14 mouse cellular contexts compared by ENCODE assay signal in the genomic region with DNA sequence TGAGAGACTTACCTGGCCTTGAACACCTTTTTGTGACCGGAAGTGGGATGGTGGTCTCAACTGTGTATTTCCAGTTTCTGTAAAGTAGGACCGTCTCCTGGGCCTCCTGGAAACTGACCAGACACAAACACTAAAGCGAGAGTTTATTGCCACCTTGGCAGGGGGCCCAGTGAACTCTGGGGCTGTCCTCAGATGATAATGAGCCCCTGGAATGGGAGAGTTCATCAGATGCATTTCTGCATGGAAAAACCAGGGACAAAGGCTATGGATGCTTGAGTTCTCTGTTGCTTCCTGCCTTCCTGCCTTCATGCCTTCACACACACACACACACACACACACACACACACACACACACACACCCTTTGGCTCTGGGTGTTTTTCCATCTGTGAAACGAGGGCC. TPM values are rescaled to one million over a fixed set of nuclear protein-coding genes. Genes with fewer than 3 reads are reported as not detected.
DNase-seq lines count a peak whose midpoint lies in the region; ATAC-seq and TF ChIP-seq lines count a peak whose summit lies in the region.
"Had no signal": no experiment of that assay in that cellular context is flagged by ENCODE, and none has a peak within 500 bp of the region (broad histone marks: within the 10 kb centered on the region; RNA-seq: fewer than 3 reads in every experiment).

No protein-coding gene starts in this region.

- peak; percentile 30 for DNase-seq in adrenal gland, adult 2 months
- no peak for DNase-seq in adrenal gland, adult 8-10 months
- DNase-seq in kidney, adult 2 months: peak; percentile 56
- DNase-seq in kidney, postnatal 25 days: peak; percentile 70 to 78
- DNase-seq in urinary bladder, adult 2 months (ENCODE audit: low spot score): no peak
- DNase-seq: cerebellum, adult 11 months; heart, postnatal 10 days; lung, postnatal 36 days had no signal

- no peaks in the 10 kb centered on the region for H3K27me3 ChIP-seq in kidney, adult 2 months (replicated peaks; ENCODE audit: control insufficient read depth, insufficient read depth, low read length)
- peaks cover 17% of the 10 kb centered on the region for H3K27me3 ChIP-seq in kidney, embryonic 14.5 days (ENCODE audit: control insufficient read depth, insufficient read depth, low read length)
- 0 out of 2 replicates have a peak, but pooled peaks cover 6% of the 10 kb centered on the region for H3K27me3 ChIP-seq in forebrain, embryonic 13.5 days

- no peak overlapping the region for H3K4me3 ChIP-seq in kidney, adult 2 months (ENCODE audit: insufficient read depth, low read depth, low read length)
- no peak overlapping the region for H3K4me3 ChIP-seq in kidney, embryonic 14.5 days (ENCODE audit: low read length)
- H3K4me3 ChIP-seq in forebrain, embryonic 13.5 days: no peak overlapping the region
- H3K4me3 ChIP-seq: left cerebral cortex, adult 2 months; limb, embryonic 15.5 days had no signal

- ATAC-seq in kidney, embryonic 14.5 days (ENCODE audit: low FRiP score, low TSS enrichment): no peak
- no peak for ATAC-seq in forebrain, embryonic 13.5 days
- ATAC-seq in megakaryocyte progenitor cell, adult 5-6 weeks (replicated peaks; ENCODE audit: poor library complexity): no peak

- peaks cover 12% of the 10 kb centered on the region for H3K4me1 ChIP-seq in kidney, adult 2 months (ENCODE audit: control insufficient read depth, insufficient read depth, low read length)
- H3K4me1 ChIP-seq in kidney, embryonic 14.5 days (ENCODE audit: control insufficient read depth, insufficient read depth, low read length): peaks cover 4% of the 10 kb centered on the region
- H3K4me1 ChIP-seq in forebrain, embryonic 13.5 days: peaks cover 43% of the 10 kb centered on the region

- H3K36me3 ChIP-seq in kidney, adult 2 months (ENCODE audit: control insufficient read depth, insufficient read depth, low read length): no peaks in the 10 kb centered on the region
- no peaks in the 10 kb centered on the region for H3K36me3 ChIP-seq in kidney, embryonic 14.5 days (ENCODE audit: control insufficient read depth, insufficient read depth, low read length)
- H3K36me3 ChIP-seq in forebrain, embryonic 13.5 days (ENCODE audit: poor library complexity, severe bottlenecking): no peaks in the 10 kb centered on the region
- H3K36me3 ChIP-seq: limb, embryonic 15.5 days had no signal

- H3K27ac ChIP-seq in kidney, adult 2 months (ENCODE audit: insufficient read depth, low read depth, low read length): peak overlapping the region; percentile 13; the same call in 1 of the 2 replicates
- no peak overlapping the region for H3K27ac ChIP-seq in kidney, embryonic 14.5 days (ENCODE audit: low read depth, low read length)
- 0 out of 2 replicates have a peak overlapping the region, but pooled peaks have one; percentile 1 for H3K27ac ChIP-seq in forebrain, embryonic 13.5 days
- H3K27ac ChIP-seq: kidney, postnatal 0 days; left cerebral cortex, adult 2 months; limb, embryonic 15.5 days had no signal

- H3K4me2 ChIP-seq in kidney, embryonic 14.5 days (replicated peaks; ENCODE audit: low read depth, low read length): no peak overlapping the region
- H3K4me2 ChIP-seq in forebrain, embryonic 13.5 days: peak overlapping the region; percentile 94

- WGBS in kidney, adult 2 months: 34% methylated on average over 4 of the region's 4 CpGs
- WGBS in kidney, embryonic 14.5 days: 38% methylated on average over 4 of the region's 4 CpGs
- 37% methylated on average over 4 of the region's 4 CpGs for WGBS in forebrain, embryonic 13.5 days

- TF ChIP-seq CTCF in kidney, adult 2 months (conservative IDR thresholded peaks at IDR 0.05; ENCODE audit: insufficient read depth, insufficient read length, low read depth, low read length): no peak

- no peak for TF ChIP-seq POLR2A in kidney, adult 2 months (IDR thresholded peaks at IDR 0.05; ENCODE audit: low read depth, low read length)

- H3K9me3 ChIP-seq in kidney, embryonic 14.5 days (ENCODE audit: control insufficient read depth, low read length): no peaks in the 10 kb centered on the region
- no peaks in the 10 kb centered on the region for H3K9me3 ChIP-seq in forebrain, embryonic 13.5 days (replicated peaks)
- H3K9me3 ChIP-seq: limb, embryonic 15.5 days had no signal

- H3K9ac ChIP-seq in kidney, embryonic 14.5 days (ENCODE audit: low read depth, low read length): no peak overlapping the region
- no peak overlapping the region for H3K9ac ChIP-seq in forebrain, embryonic 13.5 days
- H3K9ac ChIP-seq: limb, embryonic 15.5 days had no signal

RNA-seq across cellular contexts. Expression of a gene that starts 1.8 kb away (rescaled TPM):
- total RNA-seq in adrenal gland, adult 2 months (2021): 10 to 100 TPM; 17.2 to 26.0 TPM
- 82.7 and 87.2 TPM in 2 replicates for polyA plus RNA-seq in adrenal gland, adult 2 months (2012; rRNA removed)
- total RNA-seq in adrenal gland, adult 8-10 months (2022): 10 to 100 TPM; 15.9 to 29.0 (median 22.4) TPM
- polyA plus RNA-seq in kidney, adult 2 months (2012; rRNA removed): 28.9 and 31.5 TPM in 2 replicates
- 13.2 and 13.6 TPM in 2 replicates for polyA plus RNA-seq in kidney, embryonic 14.5 days (2014; fragmentation: Nextera tagmentation; extraction: Ambion mirVana)
- polyA plus RNA-seq in forebrain, embryonic 13.5 days (2015; fragmentation: Nextera tagmentation; extraction: Ambion mirVana): 14.3 and 18.6 TPM in 2 replicates
- 27.6 and 31.4 TPM in 2 replicates for polyA plus RNA-seq in urinary bladder, adult 2 months (2012; rRNA removed)
- total RNA-seq in megakaryocyte progenitor cell, adult 5-6 weeks (2015): 98.4 and 104 TPM in 2 replicates
- total RNA-seq in megakaryocyte progenitor cell, adult 5-6 weeks (2017): 54.1 and 64.9 TPM in 2 replicates

Comparison
In these comparisons a context has a peak if more than half of its experiments do, and no peak if none do; other contexts are left out.
1. DNase-seq: peak in adrenal gland, adult 2 months (single experiment), kidney, adult 2 months (single experiment) and kidney, postnatal 25 days (2 of 2); none in adrenal gland, adult 8-10 months (single experiment) and urinary bladder, adult 2 months (single experiment).